Mouse (Mus musculus): ENCODE measurements around the gene Plaa. TPM values are rescaled to one million over a fixed set of nuclear protein-coding genes. Genes with fewer than 3 reads are reported as not detected.

Plaa gene
- total RNA-seq, 1 experiment, result 102 TPM

DNA sequence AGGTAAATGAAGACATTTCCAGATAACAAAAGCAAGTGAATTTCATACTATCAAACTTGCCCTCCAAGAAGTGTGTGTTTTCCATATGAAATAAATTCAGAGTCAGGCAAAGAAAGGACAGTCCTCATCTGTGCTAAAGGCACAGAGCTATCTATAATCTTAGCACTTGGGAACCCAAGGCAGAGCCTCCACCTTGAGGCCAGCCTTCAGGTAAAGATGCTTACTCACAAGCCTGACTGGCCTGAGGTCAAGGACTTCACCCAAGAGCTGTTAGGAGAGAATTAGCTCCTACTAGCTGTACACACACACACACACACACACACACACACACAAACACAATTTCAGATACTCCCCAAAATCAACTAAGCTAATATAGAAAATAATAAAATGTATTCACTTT is 10.3 kb downstream of the Plaa start:
- peaks cover 0 to 2% of the 10 kb centered on the region in 2 experiments; a peak in 1 of 4 replicates for H3K4me1 ChIP-seq (ENCODE audit: control insufficient read depth in 2 of 2, insufficient read depth in 2 of 2, low read length in 2 of 2, poor library complexity in 1 of 2)

DNA sequence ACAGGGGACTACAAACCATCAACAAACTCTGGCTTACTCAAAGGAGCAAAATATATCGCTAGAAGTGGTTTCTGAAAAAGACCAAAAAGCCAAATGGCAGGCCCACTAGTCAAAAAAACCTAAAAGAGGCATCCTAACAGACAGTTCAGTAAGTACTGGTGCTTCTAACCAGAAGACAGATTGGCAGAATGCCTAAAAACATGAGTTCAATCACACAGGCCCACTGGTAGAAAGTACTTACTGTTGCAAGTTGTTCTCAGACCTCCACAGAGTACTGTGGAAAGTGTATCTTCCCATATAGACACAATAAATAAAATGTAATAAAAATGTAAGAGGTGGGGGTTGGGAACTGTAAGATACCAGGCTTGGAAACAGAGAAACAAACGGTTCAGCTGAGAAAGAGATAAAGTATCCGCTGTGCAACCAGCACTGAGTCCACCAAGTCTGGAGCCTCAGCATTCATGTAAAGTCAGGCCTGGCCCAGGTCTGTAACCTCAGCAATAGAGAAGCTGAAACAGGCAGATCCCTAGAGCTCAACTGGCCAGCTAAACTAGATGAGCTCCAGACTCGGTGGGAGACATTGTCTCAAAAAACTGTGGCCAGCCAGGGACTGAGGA is 11.2 kb downstream of the Plaa start:
- Histone ChIP-seq H3K36me3 (ENCODE audit: control insufficient read depth, insufficient read depth, low read length, poor library complexity, severe bottlenecking) (no peaks in the 10 kb centered on the region), H3K9me3 (ENCODE audit: control insufficient read depth, insufficient read depth, low read depth, low read length) (no peaks in the 10 kb centered on the region), H3K4me1 (ENCODE audit: control insufficient read depth in 2 of 2, insufficient read depth in 2 of 2, low read length in 2 of 2, poor library complexity in 1 of 2) (peaks cover 0 to 2% of the 10 kb centered on the region in 2 experiments; a peak in 1 of 4 replicates), H3K27ac (ENCODE audit: insufficient read depth, low read depth, low read length, poor library complexity, severe bottlenecking) (no peak overlapping the region), H3K4me3 (ENCODE audit: insufficient read depth in 1 of 2, low read depth in 1 of 2, low read length in 2 of 2, poor library complexity in 1 of 2, severe bottlenecking in 1 of 2) (no peak overlapping the region), H3K9ac (ENCODE audit: insufficient read depth, low read depth, low read length, poor library complexity, severe bottlenecking) (no peak overlapping the region)
- TF ChIP-seq ZNF384 (IDR thresholded peaks at IDR 0.05; ENCODE audit: low read depth, low read length), result no peak
- TF ChIP-seq ZC3H11A (IDR thresholded peaks at IDR 0.05; ENCODE audit: borderline replicate concordance, low read depth, low read length), result no peak
- TF ChIP-seq CHD2 (IDR thresholded peaks at IDR 0.05; ENCODE audit: low read depth, low read length), result no peak
- TF ChIP-seq HCFC1 (IDR thresholded peaks at IDR 0.05; ENCODE audit: borderline replicate concordance, insufficient read depth, low read length), result no peak
- TF ChIP-seq MAFK (IDR thresholded peaks at IDR 0.05; ENCODE audit: insufficient read depth, low read depth, low read length), result no peak
- in situ Hi-C loops (cut with MboI; ENCODE audit: low sequenced_read_pairs in 2 of 2, unreplicated experiment in 2 of 2), result no loop called here
- DNase-seq (ENCODE audit: low read depth, low spot score), result no peak

More for the DNA sequence above, 10.3 kb downstream of the Plaa start:
- in situ Hi-C loops (cut with MboI; ENCODE audit: low sequenced_read_pairs in 2 of 2, unreplicated experiment in 2 of 2), result no loop called here
- DNase-seq (ENCODE audit: low read depth, low spot score), result no peak
- Histone ChIP-seq H3K9me3 (ENCODE audit: control insufficient read depth, insufficient read depth, low read depth, low read length) (no peaks in the 10 kb centered on the region), H3K4me3 (ENCODE audit: insufficient read depth in 1 of 2, low read depth in 1 of 2, low read length in 2 of 2, poor library complexity in 1 of 2, severe bottlenecking in 1 of 2) (no peak overlapping the region), H3K9ac (ENCODE audit: insufficient read depth, low read depth, low read length, poor library complexity, severe bottlenecking) (no peak overlapping the region), H3K36me3 (ENCODE audit: control insufficient read depth, insufficient read depth, low read length, poor library complexity, severe bottlenecking) (no peaks in the 10 kb centered on the region), H3K27ac (ENCODE audit: insufficient read depth, low read depth, low read length, poor library complexity, severe bottlenecking) (no peak overlapping the region)
- TF ChIP-seq MAFK (IDR thresholded peaks at IDR 0.05; ENCODE audit: insufficient read depth, low read depth, low read length) (no peak), HCFC1 (IDR thresholded peaks at IDR 0.05; ENCODE audit: borderline replicate concordance, insufficient read depth, low read length) (no peak), ZC3H11A (IDR thresholded peaks at IDR 0.05; ENCODE audit: borderline replicate concordance, low read depth, low read length) (no peak), CHD2 (IDR thresholded peaks at IDR 0.05; ENCODE audit: low read depth, low read length) (no peak), ZNF384 (IDR thresholded peaks at IDR 0.05; ENCODE audit: low read depth, low read length) (no peak)

DNA sequence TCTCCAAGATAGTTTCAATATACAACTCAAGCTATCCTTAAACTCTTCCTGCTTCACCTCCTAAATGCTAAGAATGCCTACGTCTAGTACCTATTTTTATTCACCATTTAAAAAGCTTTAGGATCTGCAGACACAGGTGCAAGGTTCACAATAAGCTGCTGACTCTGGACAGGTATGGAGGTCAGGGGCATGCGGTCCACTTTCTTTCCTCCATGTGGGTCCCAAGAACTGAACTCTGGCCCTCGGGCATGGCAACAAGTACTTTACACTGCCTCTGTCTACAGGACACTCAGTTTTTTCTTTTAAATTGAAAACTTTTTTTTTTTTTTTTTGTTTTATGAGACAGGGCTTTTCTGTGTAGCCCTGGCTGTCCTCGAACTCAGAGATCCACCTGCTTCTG is 30.4 kb downstream of the Plaa start:
- in situ Hi-C loops (cut with MboI; ENCODE audit: low sequenced_read_pairs in 2 of 2, unreplicated experiment in 2 of 2), result no loop called here
- Histone ChIP-seq H3K9ac (ENCODE audit: insufficient read depth, low read depth, low read length, poor library complexity, severe bottlenecking) (no peak overlapping the region), H3K4me1 (ENCODE audit: control insufficient read depth in 2 of 2, insufficient read depth in 2 of 2, low read length in 2 of 2, poor library complexity in 1 of 2) (no peaks in the 10 kb centered on the region), H3K27ac (ENCODE audit: insufficient read depth, low read depth, low read length, poor library complexity, severe bottlenecking) (no peak overlapping the region), H3K36me3 (ENCODE audit: control insufficient read depth, insufficient read depth, low read length, poor library complexity, severe bottlenecking) (peaks cover 2% of the 10 kb centered on the region; the same call in 1 of the 2 replicates), H3K4me3 (ENCODE audit: insufficient read depth in 1 of 2, low read depth in 1 of 2, low read length in 2 of 2, poor library complexity in 1 of 2, severe bottlenecking in 1 of 2) (no peak overlapping the region), H3K9me3 (ENCODE audit: control insufficient read depth, insufficient read depth, low read depth, low read length) (no peaks in the 10 kb centered on the region)
- TF ChIP-seq HCFC1 (IDR thresholded peaks at IDR 0.05; ENCODE audit: borderline replicate concordance, insufficient read depth, low read length) (no peak), MAFK (IDR thresholded peaks at IDR 0.05; ENCODE audit: insufficient read depth, low read depth, low read length) (no peak), CHD2 (IDR thresholded peaks at IDR 0.05; ENCODE audit: low read depth, low read length) (no peak), ZC3H11A (IDR thresholded peaks at IDR 0.05; ENCODE audit: borderline replicate concordance, low read depth, low read length) (no peak), ZNF384 (IDR thresholded peaks at IDR 0.05; ENCODE audit: low read depth, low read length) (no peak)
- no peak for DNase-seq (ENCODE audit: low read depth, low spot score)

DNA sequence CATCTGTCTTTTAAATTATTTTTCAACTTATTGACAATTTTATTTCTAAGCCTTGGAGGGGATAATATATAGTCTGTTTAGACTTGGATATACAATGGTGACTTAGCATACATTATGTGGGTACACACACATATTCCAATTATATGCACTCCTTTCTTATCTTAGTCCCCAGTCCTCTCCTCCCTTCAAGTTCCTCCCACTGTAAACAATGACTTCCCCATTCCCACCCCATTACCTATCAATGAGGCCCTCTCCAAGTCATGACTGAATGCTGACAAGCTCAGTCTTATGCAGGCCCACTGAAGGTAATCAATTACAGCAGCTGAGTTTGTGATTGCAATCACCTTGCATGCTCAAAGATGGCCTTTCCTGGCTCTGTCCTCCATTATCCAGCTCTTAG is 38.7 kb downstream of the Plaa start:
- Histone ChIP-seq H3K27ac (ENCODE audit: insufficient read depth, low read depth, low read length, poor library complexity, severe bottlenecking) (no peak overlapping the region), H3K9ac (ENCODE audit: insufficient read depth, low read depth, low read length, poor library complexity, severe bottlenecking) (no peak overlapping the region), H3K4me3 (ENCODE audit: insufficient read depth in 1 of 2, low read depth in 1 of 2, low read length in 2 of 2, poor library complexity in 1 of 2, severe bottlenecking in 1 of 2) (no peak overlapping the region), H3K36me3 (ENCODE audit: control insufficient read depth, insufficient read depth, low read length, poor library complexity, severe bottlenecking) (no peaks in the 10 kb centered on the region; the same call in 1 of the 2 replicates), H3K4me1 (ENCODE audit: control insufficient read depth in 2 of 2, insufficient read depth in 2 of 2, low read length in 2 of 2, poor library complexity in 1 of 2) (no peaks in the 10 kb centered on the region), H3K9me3 (ENCODE audit: control insufficient read depth, insufficient read depth, low read depth, low read length) (no peaks in the 10 kb centered on the region)
- in situ Hi-C loops (cut with MboI; ENCODE audit: low sequenced_read_pairs in 2 of 2, unreplicated experiment in 2 of 2), result no loop called here
- no peak for DNase-seq (ENCODE audit: low read depth, low spot score)
- TF ChIP-seq ZC3H11A (IDR thresholded peaks at IDR 0.05; ENCODE audit: borderline replicate concordance, low read depth, low read length), result no peak
- TF ChIP-seq MAFK (IDR thresholded peaks at IDR 0.05; ENCODE audit: insufficient read depth, low read depth, low read length), result no peak
- TF ChIP-seq ZNF384 (IDR thresholded peaks at IDR 0.05; ENCODE audit: low read depth, low read length), result no peak
